Mouse (Mus musculus) embryonic facial prominence, embryonic 13.5 days (tissue): Measurements from ENCODE around the gene Rtn4rl2. TPM values are rescaled to one million over a fixed set of nuclear protein-coding genes. Genes with fewer than 3 reads are reported as not detected.

Experiments
- ATAC-seq: fragments of 200-750 bp; cut with Nextera tagmentation; 2 replicates; pipeline ENCODE4 v1.8.0; 2017; ENCODE audit warnings: low read depth; ENCODE audit not compliant: insufficient number of reproducible peaks, insufficient read depth, low FRiP score, low TSS enrichment
- H3K27ac ChIP-seq: fragments of 300-500 bp; sonication (generic); 2 replicates; pipeline ENCODE4 v1.5.1; 2015; ENCODE audit warnings: moderate library complexity, mild to moderate bottlenecking, inconsistent platforms
- H3K27me3 ChIP-seq: fragments of 300-500 bp; sonication (generic); 2 replicates; pipeline ENCODE4 v1.6.1; 2015; ENCODE audit warnings: mild to moderate bottlenecking, inconsistent platforms
- H3K36me3 ChIP-seq: fragments of 300-500 bp; sonication (generic); 2 replicates; pipeline ENCODE4 v1.6.1; 2015; ENCODE audit warnings: mild to moderate bottlenecking, inconsistent platforms
- H3K4me1 ChIP-seq: fragments of 300-500 bp; sonication (generic); 2 replicates; pipeline ENCODE4 v1.6.1; 2015; ENCODE audit warnings: inconsistent platforms
- H3K4me2 ChIP-seq: fragments of 300-500 bp; sonication (generic); 2 replicates; pipeline ENCODE4 v1.6.1; 2015; ENCODE audit warnings: moderate library complexity, mild to moderate bottlenecking, inconsistent platforms
- H3K4me3 ChIP-seq: fragments of 300-500 bp; sonication (generic); 2 replicates; pipeline ENCODE4 v1.5.1; 2015; ENCODE audit warnings: mild to moderate bottlenecking, inconsistent platforms
- H3K9ac ChIP-seq: fragments of 300-500 bp; sonication (generic); 2 replicates; pipeline ENCODE4 v1.6.1; 2015; ENCODE audit warnings: mild to moderate bottlenecking, inconsistent platforms
- H3K9me3 ChIP-seq: fragments of 300-500 bp; sonication (generic); 2 replicates; pipeline ENCODE4 v1.6.1; 2016; ENCODE audit warnings: inconsistent platforms
- WGBS: fragments of 180-500 bp; shearing (Covaris S2); methylation state at CpG from one replicate; pipeline ENCODE4 v1.1.7; 2015; ENCODE audit warnings: mixed read lengths; 5-methylcytosine and 5-hydroxymethylcytosine counted together
- polyA plus RNA-seq: library from polyadenylated mRNA; unstranded; fragments of >200 nt; fragmentation: Nextera tagmentation; extraction: Ambion mirVana; gene quantifications from 2 replicates; pipeline ENCODE4 v1.2.1, GENCODE M21; 2015

Gene Rtn4rl2
- polyA plus RNA-seq, 1 experiment from 2014 or later: 1.3 TPM

- H3K9me3 ChIP-seq: no peaks in the 10 kb centered on the region
- no peak for ATAC-seq
- no peaks in the 10 kb centered on the region for H3K4me1 ChIP-seq
- no peak overlapping the region for H3K27ac ChIP-seq
- no peak overlapping the region for H3K4me3 ChIP-seq
- H3K4me2 ChIP-seq: no peak overlapping the region
- H3K27me3 ChIP-seq: peaks cover 14% of the 10 kb centered on the region
- WGBS: 67% methylated on average over 4 of the region's 4 CpGs
- no peak overlapping the region for H3K9ac ChIP-seq
- H3K36me3 ChIP-seq: no peaks in the 10 kb centered on the region
Measured at GRCm38 (mm10) chr2:84895495-84896198, 9.1 kb upstream of the Rtn4rl2 start.

- 23% methylated on average over 6 of the region's 6 CpGs for WGBS
- H3K27ac ChIP-seq: no peak overlapping the region
- peaks cover 34% of the 10 kb centered on the region for H3K27me3 ChIP-seq
- H3K9ac ChIP-seq: no peak overlapping the region
- H3K4me2 ChIP-seq: no peak overlapping the region
- H3K9me3 ChIP-seq: no peaks in the 10 kb centered on the region
- ATAC-seq: no peak
- H3K4me1 ChIP-seq: peaks cover 8% of the 10 kb centered on the region
- no peaks in the 10 kb centered on the region for H3K36me3 ChIP-seq
- H3K4me3 ChIP-seq: no peak overlapping the region
Measured at GRCm38 (mm10) chr2:84893359-84893758, 6.8 kb upstream of the Rtn4rl2 start.

- Histone ChIP-seq H3K9me3 (no peaks in the 10 kb centered on the region), H3K9ac (no peak overlapping the region), H3K4me1 (peaks cover 35% of the 10 kb centered on the region), H3K4me3 (no peak overlapping the region), H3K27ac (no peak overlapping the region), H3K27me3 (peaks cover 68% of the 10 kb centered on the region), H3K36me3 (no peaks in the 10 kb centered on the region), H3K4me2 (0 out of 2 replicates have a peak overlapping the region, but pooled peaks have one; percentile 82)
- ATAC-seq: no peak
- 4% methylated on average over 5 of the region's 5 CpGs for WGBS
Measured at GRCm38 (mm10) chr2:84890045-84890340, 3.5 kb upstream of the Rtn4rl2 start.

GRCm38 (mm10) chr2:84889316-84890044 lies 3.0 kb upstream of the Rtn4rl2 start:
- H3K4me2 ChIP-seq: peak overlapping the region; percentile 82
- H3K36me3 ChIP-seq: no peaks in the 10 kb centered on the region
- 0 out of 2 replicates have a peak overlapping the region, but pooled peaks have one; percentile 16 for H3K9ac ChIP-seq
- H3K9me3 ChIP-seq: no peaks in the 10 kb centered on the region
- peaks cover 73% of the 10 kb centered on the region for H3K27me3 ChIP-seq
- ATAC-seq: no peak
- H3K4me3 ChIP-seq: peak overlapping the region; percentile 23
- 13% methylated on average over 14 of the region's 14 CpGs for WGBS
- H3K27ac ChIP-seq: no peak overlapping the region
- H3K4me1 ChIP-seq: peaks cover 35% of the 10 kb centered on the region

GRCm38 (mm10) chr2:84888657-84889315 lies 2.3 kb upstream of the Rtn4rl2 start:
- Histone ChIP-seq H3K4me2 (peak overlapping the region; percentile 82), H3K9me3 (no peaks in the 10 kb centered on the region), H3K4me1 (peaks cover 36% of the 10 kb centered on the region), H3K27ac (no peak overlapping the region), H3K36me3 (no peaks in the 10 kb centered on the region), H3K9ac (0 out of 2 replicates have a peak overlapping the region, but pooled peaks have one; percentile 16), H3K27me3 (peaks cover 80% of the 10 kb centered on the region), H3K4me3 (peak overlapping the region; percentile 23)
- no peak for ATAC-seq
- WGBS: 1% methylated on average over 28 of the region's 28 CpGs

GRCm38 (mm10) chr2:84887411-84888271 lies 1.1 kb upstream of the Rtn4rl2 start:
- Histone ChIP-seq H3K27ac (no peak overlapping the region), H3K9ac (0 out of 2 replicates have a peak overlapping the region, but pooled peaks have one; percentile 12), H3K4me2 (peak overlapping the region; percentile 82), H3K27me3 (peaks cover 88% of the 10 kb centered on the region), H3K36me3 (no peaks in the 10 kb centered on the region), H3K4me1 (peaks cover 47% of the 10 kb centered on the region), H3K4me3 (peak overlapping the region; percentile 66), H3K9me3 (no peaks in the 10 kb centered on the region)
- ATAC-seq: 0 out of 2 replicates have a peak, but pooled peaks have one; percentile 12
- WGBS: under 1% methylated on average over 58 of the region's 58 CpGs

- peak overlapping the region; percentile 66 for H3K4me3 ChIP-seq
- peak overlapping the region; percentile 82 for H3K4me2 ChIP-seq
- H3K36me3 ChIP-seq: no peaks in the 10 kb centered on the region
- peak overlapping the region; percentile 65 for H3K9ac ChIP-seq
- no peaks in the 10 kb centered on the region for H3K9me3 ChIP-seq
- peaks cover 50% of the 10 kb centered on the region for H3K4me1 ChIP-seq
- no peak overlapping the region for H3K27ac ChIP-seq
- 0 out of 2 replicates have a peak, but pooled peaks have one; percentile 29 for ATAC-seq
- WGBS: under 1% methylated on average over 23 of the region's 39 CpGs
- H3K27me3 ChIP-seq: peaks cover 96% of the 10 kb centered on the region
Measured at GRCm38 (mm10) chr2:84886821-84887281, 341 bp upstream of the Rtn4rl2 start.

- Histone ChIP-seq H3K4me3 (peak overlapping the region; percentile 66), H3K27ac (no peak overlapping the region)
- no peak for ATAC-seq
Measured at GRCm38 (mm10) chr2:84885084-84886055, 1.1 kb downstream of the Rtn4rl2 start.

GRCm38 (mm10) chr2:84884611-84885010 lies 1.9 kb downstream of the Rtn4rl2 start:
- Histone ChIP-seq H3K27me3 (peaks cover 97% of the 10 kb centered on the region), H3K9ac (no peak overlapping the region), H3K36me3 (no peaks in the 10 kb centered on the region), H3K4me1 (peaks cover 50% of the 10 kb centered on the region), H3K4me2 (no peak overlapping the region), H3K4me3 (no peak overlapping the region), H3K27ac (no peak overlapping the region), H3K9me3 (no peaks in the 10 kb centered on the region)
- no peak for ATAC-seq
- 48% methylated on average over 4 of the region's 4 CpGs for WGBS

More at GRCm38 (mm10) chr2:84885084-84886055, 1.1 kb downstream of the Rtn4rl2 start:
- Histone ChIP-seq H3K4me2 (peak overlapping the region; percentile 82), H3K4me1 (peaks cover 50% of the 10 kb centered on the region), H3K27me3 (peaks cover 97% of the 10 kb centered on the region), H3K36me3 (no peaks in the 10 kb centered on the region), H3K9me3 (no peaks in the 10 kb centered on the region), H3K9ac (no peak overlapping the region)
- 8% methylated on average over 22 of the region's 23 CpGs for WGBS

GRCm38 (mm10) chr2:84883942-84884341 lies 2.6 kb downstream of the Rtn4rl2 start:
- H3K4me2 ChIP-seq: peak overlapping the region; percentile 52
- peaks cover 90% of the 10 kb centered on the region for H3K27me3 ChIP-seq
- ATAC-seq: no peak
- H3K36me3 ChIP-seq: no peaks in the 10 kb centered on the region
- H3K4me1 ChIP-seq: peaks cover 44% of the 10 kb centered on the region
- H3K9me3 ChIP-seq: no peaks in the 10 kb centered on the region
- 69% methylated on average over 4 of the region's 4 CpGs for WGBS
- no peak overlapping the region for H3K9ac ChIP-seq
- no peak overlapping the region for H3K27ac ChIP-seq
- H3K4me3 ChIP-seq: no peak overlapping the region
